Mouse (Mus musculus) liver, embryonic 11.5 days (tissue): ENCODE data around the gene Slc4a2. TPM values are rescaled to one million over a fixed set of nuclear protein-coding genes. Genes with fewer than 3 reads are reported as not detected.

Source experiments
- ATAC-seq: fragments of 200-750 bp; cut with Nextera tagmentation; replicated peaks from 2 replicates; pipeline ENCODE4 v1.8.0; 2017; ENCODE audit warnings: moderate number of reproducible peaks, mild to moderate bottlenecking, moderate TSS enrichment, moderate library complexity; ENCODE audit not compliant: low FRiP score
- DNase-seq: peaks from one replicate; pipeline ENCODE4 v3.0.0-alpha.2; 2017; ENCODE audit warnings: low spot score
- H3K27ac ChIP-seq: fragments of 300-500 bp; sonication (generic); 2 replicates; pipeline ENCODE4 v1.5.1; 2014; ENCODE audit warnings: mild to moderate bottlenecking, low read depth, low read length, control low read depth
- H3K27me3 ChIP-seq: fragments of 300-500 bp; sonication (generic); replicated peaks from 2 replicates; pipeline ENCODE4 v1.6.1; 2014; ENCODE audit warnings: low read length, mixed read lengths; ENCODE audit not compliant: control insufficient read depth, insufficient read depth
- H3K36me3 ChIP-seq: fragments of 300-500 bp; sonication (generic); 2 replicates; pipeline ENCODE4 v1.6.1; 2014; ENCODE audit warnings: mild to moderate bottlenecking, low read length, moderate library complexity, mixed read lengths; ENCODE audit not compliant: control insufficient read depth, insufficient read depth
- H3K4me1 ChIP-seq: fragments of 300-500 bp; sonication (generic); replicated peaks from 2 replicates; pipeline ENCODE4 v1.6.1; 2014; ENCODE audit warnings: low read length, mixed read lengths; ENCODE audit not compliant: control insufficient read depth, insufficient read depth
- H3K4me2 ChIP-seq: fragments of 300-500 bp; sonication (generic); 2 replicates; pipeline ENCODE4 v1.6.1; 2014; ENCODE audit warnings: mild to moderate bottlenecking, control low read depth, moderate library complexity
- H3K4me3 ChIP-seq: fragments of 300-500 bp; sonication (generic); 2 replicates; pipeline ENCODE4 v1.5.1; 2014; ENCODE audit warnings: low read depth, low read length, control low read depth
- H3K9ac ChIP-seq: fragments of 300-500 bp; sonication (generic); 2 replicates; pipeline ENCODE4 v1.6.1; 2014; ENCODE audit warnings: low read depth, low read length, control low read depth
- H3K9me3 ChIP-seq: fragments of 300-500 bp; sonication (generic); 2 replicates; pipeline ENCODE4 v1.6.1; 2016; ENCODE audit warnings: low read length, inconsistent platforms, mixed read lengths; ENCODE audit not compliant: control insufficient read depth
- WGBS: fragments of 180-500 bp; shearing (Covaris S2); extraction: QIAGEN DNeasy Blood & Tissue Kit; methylation state at CpG from one replicate; pipeline ENCODE4 v1.1.7; 2014; 5-methylcytosine and 5-hydroxymethylcytosine counted together
- polyA plus RNA-seq: library from polyadenylated mRNA; unstranded; fragments of >200 nt; fragmentation: Nextera tagmentation; extraction: Ambion mirVana; gene quantifications from 2 replicates; pipeline ENCODE4 v1.2.1, GENCODE M21; 2014

Slc4a2 gene
- polyA plus RNA-seq, 1 experiment from 2014 or later: 22.4 TPM

- no peaks in the 10 kb centered on the region for H3K27me3 ChIP-seq
- peak overlapping the region; percentile 90 for H3K4me3 ChIP-seq
- H3K27ac ChIP-seq: peak overlapping the region; percentile 98
- peaks cover 5% of the 10 kb centered on the region; the same call in 1 of the 2 replicates for H3K36me3 ChIP-seq
- H3K4me1 ChIP-seq: peaks cover 31% of the 10 kb centered on the region
- H3K9me3 ChIP-seq: no peaks in the 10 kb centered on the region
- ATAC-seq: no peak
- peak overlapping the region; percentile 91 for H3K9ac ChIP-seq
- DNase-seq: no peak
- peak overlapping the region; percentile 98 for H3K4me2 ChIP-seq
- WGBS: 33% methylated on average over 5 of the region's 5 CpGs
Measured at GRCm38 (mm10) chr5:24453283-24453984, 29.8 kb downstream of the Slc4a2 start.

- peaks cover 31% of the 10 kb centered on the region for H3K4me1 ChIP-seq
Measured at GRCm38 (mm10) chr5:24453985-24454303, 30.3 kb downstream of the Slc4a2 start.

GRCm38 (mm10) chr5:24455076-24455475 is 31.4 kb downstream of the Slc4a2 start:
- Histone ChIP-seq H3K9ac (no peak overlapping the region), H3K4me1 (peaks cover 31% of the 10 kb centered on the region), H3K27me3 (no peaks in the 10 kb centered on the region), H3K27ac (no peak overlapping the region), H3K9me3 (no peaks in the 10 kb centered on the region), H3K4me3 (no peak overlapping the region), H3K4me2 (0 out of 2 replicates have a peak overlapping the region, but pooled peaks have one; percentile 5), H3K36me3 (peaks cover 5% of the 10 kb centered on the region; the same call in 1 of the 2 replicates)
- ATAC-seq (no peak), DNase-seq (no peak)
- WGBS: 63% methylated on average over 3 of the region's 3 CpGs

More at GRCm38 (mm10) chr5:24453985-24454303, 30.3 kb downstream of the Slc4a2 start:
- peak overlapping the region; percentile 98 for H3K4me2 ChIP-seq
- DNase-seq (no peak), ATAC-seq (no peak)
- H3K9ac ChIP-seq: peak overlapping the region; percentile 91
- H3K9me3 ChIP-seq: no peaks in the 10 kb centered on the region
- no peak overlapping the region for H3K27ac ChIP-seq
- peaks cover 5% of the 10 kb centered on the region; the same call in 1 of the 2 replicates for H3K36me3 ChIP-seq
- H3K4me3 ChIP-seq: peak overlapping the region; percentile 90
- WGBS: 49% methylated on average over 2 of the region's 2 CpGs
- no peaks in the 10 kb centered on the region for H3K27me3 ChIP-seq

DNA sequence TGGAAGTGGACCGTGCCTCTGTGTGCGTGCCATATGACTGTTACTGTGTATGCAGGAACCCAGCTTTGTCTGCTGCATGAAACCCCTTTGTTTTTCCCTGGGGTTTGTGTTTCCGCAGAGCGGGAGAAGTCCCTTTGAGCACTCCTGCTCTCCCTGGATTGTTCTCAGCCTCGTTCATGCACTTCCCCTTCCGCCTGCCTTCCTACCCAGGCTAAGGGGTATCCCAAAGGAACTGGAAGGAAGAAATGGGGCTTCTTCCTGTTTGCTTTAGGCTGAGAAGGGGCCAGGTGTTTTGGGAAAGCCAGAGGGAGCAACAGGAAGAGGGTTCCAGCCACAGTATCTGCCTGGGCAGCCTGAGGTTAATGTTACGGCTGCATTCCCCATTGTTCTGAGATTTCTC is 32.0 kb downstream of the Slc4a2 start:
- 80% methylated on average over 7 of the region's 7 CpGs for WGBS
- H3K27me3 ChIP-seq: no peaks in the 10 kb centered on the region
- H3K36me3 ChIP-seq: peaks cover 5% of the 10 kb centered on the region; the same call in 1 of the 2 replicates
- 0 out of 2 replicates have a peak overlapping the region, but pooled peaks have one; percentile 5 for H3K4me2 ChIP-seq
- H3K4me1 ChIP-seq: peaks cover 31% of the 10 kb centered on the region
- H3K9ac ChIP-seq: no peak overlapping the region
- DNase-seq (no peak), ATAC-seq (no peak)
- no peak overlapping the region for H3K27ac ChIP-seq
- no peak overlapping the region for H3K4me3 ChIP-seq
- H3K9me3 ChIP-seq: no peaks in the 10 kb centered on the region

DNA sequence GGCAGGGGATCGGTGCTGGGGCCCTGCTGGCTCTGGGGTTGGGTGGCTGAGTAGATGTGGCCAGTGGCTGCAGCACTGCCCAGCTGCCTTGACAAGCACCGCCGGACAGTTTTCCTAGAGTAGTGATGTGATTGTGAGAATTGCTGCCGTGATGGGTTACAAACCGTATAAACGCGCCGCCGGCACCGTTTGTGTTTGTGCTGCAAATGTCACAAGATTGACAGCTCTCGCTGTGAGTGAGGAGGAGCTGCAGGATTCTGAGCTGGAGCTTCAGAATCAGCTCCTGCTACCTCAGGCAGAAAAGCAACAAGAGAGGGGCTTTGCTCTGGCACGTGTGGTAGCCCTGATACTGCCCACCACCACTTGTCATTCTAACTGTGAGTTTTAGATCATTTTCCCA is 43.1 kb downstream of the Slc4a2 start:
- no peaks in the 10 kb centered on the region for H3K9me3 ChIP-seq
- H3K4me3 ChIP-seq: no peak overlapping the region
- no peak overlapping the region for H3K9ac ChIP-seq
- no peaks in the 10 kb centered on the region; the same call in 1 of the 2 replicates for H3K4me1 ChIP-seq
- WGBS: 74% methylated on average over 12 of the region's 12 CpGs
- no peak overlapping the region for H3K4me2 ChIP-seq
- no peak for ATAC-seq
- no peak for DNase-seq
- H3K27me3 ChIP-seq: no peaks in the 10 kb centered on the region; the same call in 1 of the 2 replicates
- H3K36me3 ChIP-seq: no peaks in the 10 kb centered on the region
- no peak overlapping the region for H3K27ac ChIP-seq

GRCm38 (mm10) chr5:24470600-24470999 is 47.0 kb downstream of the Slc4a2 start:
- Histone ChIP-seq H3K9me3 (no peaks in the 10 kb centered on the region), H3K4me3 (no peak overlapping the region), H3K4me2 (no peak overlapping the region), H3K4me1 (peaks cover 22% of the 10 kb centered on the region), H3K27me3 (peaks cover 30% of the 10 kb centered on the region), H3K36me3 (no peaks in the 10 kb centered on the region), H3K27ac (no peak overlapping the region), H3K9ac (no peak overlapping the region)
- ATAC-seq: 0 out of 2 replicates have a peak, but pooled peaks have one; percentile 53
- peak; percentile 69 for DNase-seq
- 11% methylated on average over 5 of the region's 5 CpGs for WGBS

- WGBS: 33% methylated on average over 7 of the region's 7 CpGs
- H3K27ac ChIP-seq: no peak overlapping the region
- DNase-seq (peak; percentile 35), ATAC-seq (peak; percentile 20; the same call in 1 of the 2 replicates)
- H3K9ac ChIP-seq: no peak overlapping the region
- no peaks in the 10 kb centered on the region for H3K9me3 ChIP-seq
- no peak overlapping the region for H3K4me3 ChIP-seq
- H3K4me1 ChIP-seq: peaks cover 26% of the 10 kb centered on the region
- peaks cover 13% of the 10 kb centered on the region for H3K36me3 ChIP-seq
- peaks cover 30% of the 10 kb centered on the region for H3K27me3 ChIP-seq
- H3K4me2 ChIP-seq: no peak overlapping the region
Measured at GRCm38 (mm10) chr5:24472884-24473619, 49.4 kb downstream of the Slc4a2 start.

DNA sequence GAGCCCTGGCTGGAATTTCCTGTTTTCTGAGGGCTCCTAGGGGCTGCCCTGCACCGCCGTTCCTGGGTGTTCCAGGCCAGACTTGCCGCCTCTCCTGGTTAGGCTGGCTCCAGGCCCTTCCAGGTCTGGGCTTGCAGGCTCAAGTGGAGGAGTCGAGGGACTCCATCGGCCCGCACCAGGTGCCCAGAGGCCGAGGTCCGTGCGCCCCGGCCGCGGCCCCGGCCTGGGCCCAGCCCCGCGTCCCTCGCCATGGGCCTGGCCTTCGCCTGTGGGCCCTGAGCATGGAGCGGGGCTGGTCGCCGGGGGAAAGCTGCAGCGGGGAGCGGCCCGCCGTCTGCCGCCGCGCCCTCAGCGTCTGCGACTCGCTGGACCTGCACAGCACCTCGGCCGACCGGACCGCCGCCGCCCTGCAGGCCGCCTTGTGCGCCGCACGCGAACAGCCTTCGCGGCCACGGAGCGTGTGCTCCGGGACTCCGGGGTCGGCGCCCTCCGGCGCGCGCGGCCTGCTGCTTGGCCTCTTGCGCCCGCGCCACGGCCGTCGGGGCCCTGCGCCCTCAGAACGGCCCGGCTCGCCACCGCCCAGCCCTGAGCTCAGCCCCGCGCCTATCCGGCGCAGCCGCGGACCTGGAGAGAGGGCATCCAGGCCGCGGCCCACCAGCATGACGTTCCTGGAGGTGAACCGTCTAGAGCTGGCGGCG is 50.5 kb downstream of the Slc4a2 start:
- ATAC-seq: no peak
- H3K9ac ChIP-seq: peak overlapping the region; percentile 43; the same call in 1 of the 2 replicates
- H3K36me3 ChIP-seq: peaks cover 18% of the 10 kb centered on the region
- peak overlapping the region; percentile 49 for H3K4me3 ChIP-seq
- peaks cover 30% of the 10 kb centered on the region for H3K27me3 ChIP-seq
- DNase-seq: peak; percentile 42
- peak overlapping the region; percentile 77 for H3K4me2 ChIP-seq
- no peaks in the 10 kb centered on the region for H3K9me3 ChIP-seq
- H3K27ac ChIP-seq: no peak overlapping the region
- peaks cover 26% of the 10 kb centered on the region for H3K4me1 ChIP-seq
- 4% methylated on average over 77 of the region's 77 CpGs for WGBS
